Mouse (Mus musculus) pancreas, adult 10 weeks (tissue): ENCODE measurements around the gene Gm45140. TPM values are rescaled to one million over a fixed set of nuclear protein-coding genes. Genes with fewer than 3 reads are reported as not detected.

Source experiments
- polyA plus RNA-seq: library from polyadenylated mRNA; stranded (reverse); fragments of 350-450 nt; fragmentation: Illumina TruSeq; extraction: RNeasy Lipid Tissue Mini Kit (QIAGEN cat#74804); gene quantifications from one replicate; pipeline ENCODE4 v1.2.3, GENCODE M21; 2015; ENCODE audit warnings: low read depth, low replicate concordance; ENCODE audit not compliant: insufficient read depth

Gene Gm45140
- 0.72 TPM for polyA plus RNA-seq

DNA sequence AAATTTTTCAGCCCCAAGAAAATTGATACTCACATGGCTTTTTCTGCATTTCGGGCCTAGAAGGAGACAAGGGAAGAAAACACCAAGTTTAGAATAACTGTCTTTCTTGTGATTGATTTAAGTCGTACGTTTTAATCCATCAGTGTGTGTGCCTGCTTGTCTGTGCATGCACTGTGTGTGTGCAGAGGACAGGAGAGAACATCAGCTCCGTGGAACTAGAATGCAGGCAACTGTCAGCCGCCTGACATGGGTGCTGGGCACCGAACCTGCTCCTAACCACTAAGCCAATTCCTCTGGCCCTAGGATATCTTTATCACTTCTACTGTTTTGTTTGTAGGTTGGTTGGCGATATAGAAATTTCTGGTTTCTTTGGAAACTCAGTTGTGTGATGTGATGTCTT lies at the start of gene Gm45140:
Gene Gm45140, minus strand, starts transcription at position 101 of the 400 bp plus-strand sequence.

DNA sequence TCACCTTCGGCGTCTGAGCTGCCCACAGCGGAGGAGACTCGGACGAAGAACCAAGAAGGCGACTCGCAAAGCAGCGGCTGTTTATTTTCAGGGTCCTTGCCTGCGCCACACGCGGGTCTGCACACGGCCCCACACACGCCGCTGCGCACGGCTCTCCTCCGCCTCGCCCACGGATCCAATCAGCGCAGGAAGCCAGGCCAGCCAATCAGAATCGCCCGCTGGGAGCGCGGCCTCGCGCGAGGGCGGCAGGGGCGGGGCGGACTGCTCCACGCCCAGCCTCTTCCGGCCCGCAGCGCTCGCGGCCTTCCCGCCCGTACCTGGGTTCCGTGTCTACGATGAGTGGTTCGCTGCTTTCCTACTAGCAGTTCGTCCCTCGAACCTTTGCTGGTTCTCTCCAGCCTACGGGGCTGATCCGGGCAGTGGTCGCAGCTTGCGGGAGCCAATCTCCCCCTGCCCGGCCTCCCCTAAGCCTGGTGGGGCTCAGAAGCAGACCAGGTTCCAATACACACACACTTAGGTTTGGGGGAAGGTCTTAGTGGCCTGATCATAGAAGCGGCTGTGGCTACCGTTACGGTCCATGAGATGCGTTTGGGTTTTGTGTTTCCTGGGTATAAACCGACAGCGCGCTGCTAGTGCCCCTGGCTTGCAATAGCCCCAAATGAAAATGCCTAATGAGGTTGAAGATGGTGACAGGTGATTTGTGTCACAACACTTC lies 15.5 kb upstream of the Gm45140 start, which contains the start of gene Cnbp:
Gene Cnbp, minus strand, starts transcription at position 207 of the 715 bp plus-strand sequence.

DNA sequence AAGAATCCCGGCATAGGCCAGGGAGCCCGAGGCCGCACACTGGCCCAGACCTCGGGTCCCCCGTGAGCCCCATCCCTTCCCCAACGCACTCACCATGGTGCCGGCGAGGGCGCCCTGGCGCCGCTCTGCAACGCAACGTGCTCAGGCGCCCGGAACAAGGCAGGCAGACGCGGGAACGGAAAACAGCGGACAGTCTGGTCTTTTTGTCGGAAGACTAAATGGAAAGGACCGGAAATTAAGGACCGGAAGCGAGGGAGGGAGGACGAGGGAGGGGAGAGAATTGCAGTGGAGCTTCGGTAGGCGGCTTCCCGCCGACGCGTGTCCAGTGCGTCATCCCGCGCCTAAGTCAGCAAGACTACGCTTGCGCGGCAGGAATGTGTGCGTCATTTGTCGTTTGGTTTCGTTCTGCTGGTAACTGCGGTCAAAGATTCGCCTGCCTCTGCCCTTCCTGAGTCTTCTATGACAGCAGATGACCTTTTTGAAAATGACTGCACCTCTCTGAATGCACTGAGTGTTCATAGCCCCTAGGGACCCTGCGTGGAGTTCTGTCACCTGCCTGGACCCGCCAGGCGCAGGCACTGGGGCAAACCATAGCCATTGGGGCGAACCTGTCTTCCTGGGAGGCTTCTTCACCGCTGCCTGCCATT lies 3.1 kb upstream of the Gm45140 start, which contains the start of gene Isy1:
Gene Isy1, minus strand, starts transcription at position 248 of the 647 bp plus-strand sequence.

GRCm38 (mm10) chr6:87811675-87812338 lies 23.8 kb downstream of the Gm45140 start, which contains the start of gene Rab43:
Gene Rab43, minus strand, starts transcription at chr6:87812164.

GRCm38 (mm10) chr6:87777842-87778241 lies 57.8 kb downstream of the Gm45140 start, which contains the start of gene Gp9:
Gene Gp9, plus strand, starts transcription at chr6:87778072.

Other genes starting within 250 kb of the Gm45140 start
- 0.26 TPM for gene Prokr1, start 245.1 kb downstream of the Gm45140 start, polyA plus RNA-seq
- gene Aplf, start 163.6 kb downstream of the Gm45140 start, polyA plus RNA-seq: 1.2 TPM
- gene Efcc1, start 104.9 kb downstream of the Gm45140 start, polyA plus RNA-seq: 1.2 TPM
- gene Gp9, start 57.7 kb downstream of the Gm45140 start, polyA plus RNA-seq: not detected
- gene Rab43, start 23.6 kb downstream of the Gm45140 start, polyA plus RNA-seq: 4.3 TPM
- 3.9 TPM for gene Isy1, start 3.0 kb upstream of the Gm45140 start, polyA plus RNA-seq
- 82.7 TPM for gene Cnbp, start 15.3 kb upstream of the Gm45140 start, polyA plus RNA-seq
- gene Copg1, start 52.0 kb upstream of the Gm45140 start, polyA plus RNA-seq: 33.3 TPM
- 7.3 TPM for gene Hmces, start 78.1 kb upstream of the Gm45140 start, polyA plus RNA-seq
- gene H1fx, start 145.8 kb upstream of the Gm45140 start, polyA plus RNA-seq: not detected
- 53.5 TPM for gene Rab7, start 209.5 kb upstream of the Gm45140 start, polyA plus RNA-seq
- gene Rpn1, start 248.7 kb upstream of the Gm45140 start, polyA plus RNA-seq: 44.7 TPM